Mouse (Mus musculus) cerebellum, postnatal 14 days (tissue): ENCODE data around the gene Zdhhc20.
"Not testable (repeated sequence)": the region's sequence is repeated elsewhere in the genome, so short reads cannot be mapped to it uniquely, and the experiment has no call there.

Experiments used
- DNase-seq, 2 experiments: peaks; one replicate each; pipeline ENCODE4 v3.0.0; 2021; ENCODE audit warnings: mixed read lengths in 2 of 2

The Zdhhc20 gene

DNA sequence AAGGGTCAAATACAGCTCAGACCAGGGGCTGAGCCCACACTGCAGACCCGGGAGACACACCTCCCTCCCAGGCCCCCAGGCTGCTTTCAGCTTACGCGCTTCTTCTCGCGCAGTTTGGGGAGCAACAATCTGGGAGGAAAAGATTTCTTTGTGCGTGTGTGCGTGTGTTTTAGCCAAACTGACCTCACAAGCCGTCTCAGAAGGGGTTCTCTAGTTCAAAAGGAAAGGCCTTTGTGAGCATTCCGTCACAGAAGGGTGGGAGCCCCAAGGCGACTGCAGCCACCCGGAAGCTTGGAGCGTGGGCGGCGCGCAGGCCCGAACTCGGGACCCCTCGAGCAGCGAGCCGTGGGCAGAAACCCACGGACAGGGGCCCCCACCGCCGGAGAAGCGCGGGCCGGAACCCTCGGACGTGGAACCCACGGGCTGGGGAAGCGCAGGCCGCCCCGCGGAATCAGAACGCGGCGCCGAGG lies 500 bp downstream of the Zdhhc20 start:
- DNase-seq = no peak

DNA sequence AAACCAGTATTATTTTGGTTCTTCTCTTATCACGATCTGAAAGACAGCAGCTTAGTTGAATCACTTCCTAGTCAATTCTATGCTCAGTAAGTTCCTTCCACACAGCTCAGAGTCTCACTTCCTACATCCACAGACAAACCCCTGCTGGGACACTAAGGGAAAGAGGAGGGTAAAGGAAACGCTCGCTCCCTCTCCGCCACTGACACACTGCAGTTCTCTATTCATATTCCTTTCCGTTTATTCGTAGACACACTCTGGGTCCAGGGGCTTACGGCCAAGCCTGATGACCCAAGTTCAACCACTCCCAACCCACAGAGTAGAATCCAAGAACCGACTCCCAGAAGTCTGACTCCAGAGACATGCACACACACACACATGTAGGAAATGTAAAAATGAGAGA lies 2.9 kb downstream of the Zdhhc20 start:
- DNase-seq = no peak

DNA sequence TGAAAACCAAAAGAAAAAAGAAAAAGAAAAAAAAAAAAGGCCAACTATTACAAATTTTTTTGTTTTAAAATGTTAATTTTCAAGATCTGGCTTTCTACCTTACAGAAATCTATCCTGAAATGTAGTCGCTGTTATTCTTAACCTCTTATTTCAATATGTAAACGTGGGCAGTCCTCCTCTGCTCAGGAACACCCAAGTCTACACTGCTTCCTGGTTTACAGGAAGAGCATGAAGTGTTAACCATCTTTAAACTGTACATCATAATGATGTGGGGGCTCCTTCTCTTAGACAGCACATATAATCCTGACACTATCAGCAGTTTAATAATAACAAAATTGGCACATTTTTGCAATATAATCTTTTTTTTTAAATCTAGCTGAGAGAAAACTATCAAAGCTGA lies 4.0 kb downstream of the Zdhhc20 start:
- DNase-seq = no peak

DNA sequence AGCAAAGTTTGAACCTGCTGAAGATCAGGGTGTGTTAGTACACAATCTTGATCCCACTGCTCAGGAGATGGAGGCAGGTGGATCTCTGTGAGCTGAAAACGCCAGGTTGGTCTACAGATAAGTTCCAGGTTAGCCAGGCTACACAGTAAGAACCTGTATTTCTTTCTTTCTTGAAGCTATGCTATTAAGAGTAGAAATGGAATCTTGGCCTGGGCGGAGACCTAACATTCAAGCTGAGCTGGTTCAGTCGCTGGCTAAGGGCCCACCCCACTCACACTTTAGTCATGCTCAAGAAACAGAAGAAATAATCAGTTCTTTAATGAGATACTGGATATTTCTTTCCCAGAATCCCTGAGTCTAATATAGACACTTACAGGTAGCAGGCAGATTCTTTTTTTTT lies 6.7 kb downstream of the Zdhhc20 start:
- DNase-seq = no peak

DNA sequence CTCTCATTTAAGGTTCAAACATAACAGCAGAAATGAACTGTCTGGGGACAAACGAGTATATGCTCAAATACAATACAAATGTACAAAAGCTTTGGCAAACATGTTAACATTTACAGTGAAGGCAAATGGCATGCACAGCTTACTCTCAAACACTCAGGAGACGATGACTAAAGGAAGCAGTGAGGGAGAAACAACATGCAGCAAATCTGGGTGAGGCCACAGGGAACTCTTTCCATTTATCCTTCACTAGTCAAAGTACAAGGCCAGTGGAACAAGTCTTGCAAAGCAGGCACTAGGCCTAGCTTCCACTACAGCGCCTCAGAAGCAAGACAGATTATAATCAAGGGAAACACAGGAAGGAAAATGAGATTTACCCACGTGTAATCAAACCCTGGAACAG lies 7.4 kb downstream of the Zdhhc20 start:
- DNase-seq = no peak

DNA sequence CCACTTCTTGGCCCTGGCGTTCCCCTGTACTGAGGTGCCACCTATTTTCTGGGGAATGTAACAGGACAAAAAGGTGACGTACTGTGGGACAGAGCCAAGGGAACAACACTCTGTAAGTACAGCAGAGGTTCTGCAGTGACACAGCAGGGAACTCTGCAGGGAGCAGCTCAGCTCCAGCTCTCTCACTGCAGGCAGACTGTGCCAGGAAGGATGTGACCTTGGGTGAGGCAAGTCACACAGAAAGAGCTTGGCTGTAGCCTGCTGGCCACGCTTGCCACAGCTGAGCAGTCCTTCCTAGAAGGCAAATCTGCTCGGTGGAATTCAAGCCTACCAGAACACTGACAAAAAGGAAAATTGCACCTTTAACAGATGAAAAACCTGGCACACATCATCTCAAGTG lies 8.3 kb downstream of the Zdhhc20 start:
- DNase-seq = peak; percentile 32

DNA sequence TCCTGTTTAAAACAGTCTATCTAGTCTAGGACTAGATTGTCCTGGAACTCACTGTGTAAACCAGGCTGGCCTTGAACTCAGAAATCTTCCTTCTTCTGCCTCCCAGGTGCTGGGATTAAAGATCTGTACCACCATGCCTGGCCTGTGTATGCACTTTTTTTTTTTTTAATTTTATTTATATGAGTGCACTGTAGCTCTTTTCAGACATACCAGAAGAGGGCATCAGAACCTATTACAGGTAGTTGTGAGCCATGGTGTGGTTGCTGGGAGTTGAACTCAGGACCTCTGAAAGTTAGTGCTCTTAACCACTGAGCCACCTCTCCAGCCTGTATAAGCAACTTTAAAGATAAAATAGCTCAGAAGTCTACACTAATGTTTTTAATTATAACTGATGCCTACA lies 9.0 kb downstream of the Zdhhc20 start:
- DNase-seq = no peak

DNA sequence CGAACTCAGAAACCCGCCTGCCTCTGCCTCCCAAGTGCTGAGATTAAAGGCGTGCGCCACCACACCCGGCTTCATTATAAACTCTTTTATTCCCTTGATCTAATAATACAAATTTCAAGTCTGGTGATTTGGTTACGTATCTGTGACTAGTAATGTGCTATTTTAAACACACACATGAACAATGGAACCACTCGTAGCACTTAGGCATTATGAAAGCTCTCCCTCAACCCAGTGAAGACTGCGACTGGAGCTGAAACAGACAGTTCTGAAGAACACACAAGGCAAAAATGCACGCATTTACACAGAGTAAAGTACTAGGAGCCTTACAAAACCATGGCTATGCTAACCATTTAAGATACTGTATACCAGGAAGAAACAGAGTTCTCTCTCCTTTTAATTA lies 12.2 kb downstream of the Zdhhc20 start:
- no peak for DNase-seq

DNA sequence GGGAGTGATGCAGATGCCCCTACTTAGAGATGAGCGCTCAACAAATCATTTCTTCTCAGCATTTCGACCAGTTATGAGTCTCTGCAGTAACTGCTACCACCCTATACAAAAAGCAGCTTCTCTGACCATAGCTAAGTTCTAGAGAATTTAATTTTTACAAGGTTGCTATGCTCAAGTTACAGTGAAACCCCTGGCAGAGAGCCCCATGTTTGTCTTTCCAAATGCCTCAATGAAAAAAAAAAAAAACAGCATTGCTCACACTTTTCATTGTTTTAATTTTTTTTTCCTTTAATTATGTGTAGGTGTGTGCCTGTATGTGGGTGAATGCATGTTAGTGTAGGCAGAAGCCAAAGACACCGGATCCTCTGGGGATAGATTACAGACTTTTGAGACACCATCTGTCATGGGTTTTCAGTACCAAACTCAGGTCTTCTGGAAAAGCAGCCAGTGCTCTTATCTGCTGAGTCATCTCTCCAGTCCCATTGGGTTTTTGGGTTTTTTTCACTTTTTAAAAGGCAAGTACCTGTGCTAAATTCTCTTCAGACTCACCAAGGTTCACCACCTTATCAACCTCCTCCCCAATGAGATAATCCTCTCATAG lies 23.3 kb downstream of the Zdhhc20 start:
- peak in 1 of 2 experiments; percentile 55 for DNase-seq

DNA sequence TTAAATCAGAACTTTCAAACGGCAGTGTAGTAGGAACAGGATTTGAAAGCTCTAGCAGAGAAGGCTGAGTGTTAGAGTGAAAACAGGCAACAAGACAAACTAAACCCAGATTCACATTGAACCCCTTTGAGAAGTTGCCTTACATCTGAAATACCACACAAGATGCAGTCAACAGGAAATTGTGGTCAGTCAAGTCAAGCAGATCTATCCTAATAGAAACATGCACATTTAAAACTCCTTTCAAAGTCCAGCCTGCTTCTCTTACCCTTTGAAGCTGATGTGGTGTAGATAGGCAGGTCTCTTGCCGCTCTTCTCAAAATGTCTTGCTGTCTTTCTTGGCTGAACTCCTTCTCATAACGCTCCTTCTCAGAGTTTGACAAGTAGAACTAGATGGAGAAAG lies 24.8 kb downstream of the Zdhhc20 start:
- DNase-seq = no peak

DNA sequence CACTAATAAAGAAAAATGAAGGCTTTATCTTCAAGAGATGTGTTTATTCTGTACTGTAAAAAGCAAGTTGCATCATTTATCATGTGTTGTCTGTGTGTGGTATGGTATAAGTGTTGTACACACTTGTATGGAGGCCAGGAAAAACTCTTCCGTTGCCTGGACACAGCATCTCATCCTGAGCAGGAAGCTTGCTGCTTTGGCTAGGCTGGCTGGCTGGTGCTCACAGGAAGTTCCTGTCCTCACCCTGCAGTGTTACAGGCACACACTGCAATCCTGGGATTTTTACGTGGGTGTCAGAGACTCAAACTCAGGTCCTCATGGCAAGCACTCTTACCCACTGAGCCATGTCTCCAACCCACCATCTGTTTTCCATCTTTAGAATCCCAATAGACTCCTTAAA lies 26.9 kb downstream of the Zdhhc20 start:
- no peak for DNase-seq

DNA sequence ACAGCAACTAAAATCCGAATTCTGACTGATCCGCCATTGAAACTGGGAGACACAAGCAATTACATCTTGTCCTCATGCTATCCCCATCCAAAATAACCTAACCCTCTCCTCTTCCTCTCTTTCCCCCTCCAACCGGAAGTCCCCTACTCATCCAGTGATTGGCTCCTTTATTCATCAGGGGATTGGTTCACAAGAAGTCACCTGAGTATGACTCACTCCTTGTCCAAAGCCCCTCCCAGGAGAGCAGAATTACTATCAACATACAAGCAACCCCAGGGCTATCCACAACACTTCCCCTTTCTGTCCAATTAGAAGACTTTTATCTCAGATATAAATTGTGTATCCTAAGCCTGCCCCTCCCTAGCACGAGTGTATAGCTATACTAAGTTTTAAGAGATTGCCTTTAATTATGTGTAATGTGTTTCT lies 28.1 kb downstream of the Zdhhc20 start:
- DNase-seq = no peak

DNA sequence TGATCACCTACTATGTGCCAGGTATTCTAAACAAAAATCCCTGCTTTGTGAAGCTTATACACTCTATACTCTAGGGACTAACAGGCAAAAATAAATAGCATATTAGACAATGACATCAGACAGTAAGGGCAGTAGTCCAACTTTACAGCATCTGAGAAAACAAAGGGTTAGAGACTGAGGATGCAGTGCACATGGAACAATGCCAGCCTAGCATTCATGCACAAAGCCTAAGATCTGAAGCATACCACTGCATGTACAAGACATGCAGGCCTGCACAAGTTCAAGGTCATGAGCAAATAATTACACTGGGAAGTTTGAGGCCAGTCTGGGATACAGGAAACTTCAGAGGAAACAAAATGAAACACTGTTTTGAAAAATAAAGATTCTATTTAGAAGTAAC lies 30.6 kb downstream of the Zdhhc20 start:
- no peak for DNase-seq

DNA sequence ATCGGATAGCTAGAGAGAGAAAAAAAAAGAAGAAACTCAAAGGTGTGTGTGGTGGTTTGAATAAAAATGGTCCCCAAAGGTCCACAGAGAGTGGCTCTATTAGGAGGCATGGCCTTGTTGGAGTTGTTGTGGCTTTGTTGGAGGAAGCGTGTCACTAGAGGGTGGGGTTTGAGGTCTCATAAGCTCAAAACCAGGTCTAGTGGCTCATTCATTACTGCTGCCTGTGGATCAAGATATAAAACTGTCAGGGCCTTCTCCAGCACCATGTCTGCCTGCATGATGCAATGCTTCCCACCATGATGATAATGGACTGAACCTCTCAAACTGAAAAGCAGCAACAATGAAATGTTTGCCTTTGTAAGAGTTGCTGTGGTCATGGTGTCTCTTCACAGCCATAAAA lies 31.5 kb downstream of the Zdhhc20 start:
- DNase-seq = no peak

DNA sequence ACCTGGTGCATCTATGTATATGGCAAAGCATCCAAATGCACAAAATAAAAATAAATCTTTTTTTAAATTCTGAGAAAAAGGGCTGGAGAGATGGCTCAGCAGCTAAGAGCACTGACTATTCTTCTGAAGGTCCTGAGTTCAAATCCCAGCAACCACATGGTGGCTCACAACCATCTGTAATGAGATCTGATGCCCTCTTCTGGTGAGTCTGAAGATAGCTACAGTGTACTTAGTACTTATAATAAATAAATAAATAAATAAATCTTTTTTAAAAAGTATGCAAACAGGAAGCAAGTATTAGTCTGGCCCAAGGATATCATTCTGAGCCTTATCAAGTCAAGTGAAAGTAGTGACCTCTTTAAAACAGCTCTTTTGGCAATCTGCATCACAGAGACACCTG lies 34.0 kb downstream of the Zdhhc20 start:
- DNase-seq = not testable (repeated sequence)

DNA sequence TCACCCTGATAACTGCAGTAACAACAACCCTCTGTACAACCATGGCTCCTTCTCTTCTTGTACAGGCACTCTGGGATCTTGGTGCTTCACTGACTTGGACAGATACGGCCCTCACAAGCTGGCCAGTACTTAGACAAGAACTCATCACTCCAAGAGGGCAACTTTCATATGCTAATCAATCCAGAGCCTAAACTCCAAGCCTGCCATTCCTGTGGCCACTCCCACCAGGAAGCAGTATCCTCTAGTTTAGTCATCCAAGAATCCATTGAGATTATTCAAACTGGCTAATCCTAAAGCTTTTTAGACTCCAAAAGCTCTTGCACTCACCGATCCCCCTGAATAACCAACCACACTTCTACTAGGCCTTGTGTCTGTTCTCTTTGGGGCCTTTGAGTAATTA lies 37.1 kb downstream of the Zdhhc20 start:
- DNase-seq = no peak

DNA sequence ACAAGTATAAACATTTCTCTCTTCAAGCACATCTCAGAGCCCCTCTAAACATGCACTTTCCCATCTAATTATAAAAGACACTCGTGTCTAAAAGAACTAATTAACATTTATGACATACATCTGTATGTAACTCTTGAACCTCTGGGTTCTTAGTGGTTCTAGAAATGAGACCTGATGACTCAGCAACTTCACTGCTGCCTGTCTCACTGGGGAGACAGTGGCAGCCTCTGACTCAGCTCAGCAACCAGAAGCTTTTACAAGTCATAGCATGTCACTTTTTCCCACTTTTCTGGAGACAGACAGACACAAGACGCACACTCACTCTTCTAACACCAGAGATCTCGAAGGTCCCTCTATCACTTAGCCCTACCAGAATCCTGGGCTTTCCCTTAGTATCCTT lies 39.7 kb downstream of the Zdhhc20 start:
- DNase-seq = no peak

DNA sequence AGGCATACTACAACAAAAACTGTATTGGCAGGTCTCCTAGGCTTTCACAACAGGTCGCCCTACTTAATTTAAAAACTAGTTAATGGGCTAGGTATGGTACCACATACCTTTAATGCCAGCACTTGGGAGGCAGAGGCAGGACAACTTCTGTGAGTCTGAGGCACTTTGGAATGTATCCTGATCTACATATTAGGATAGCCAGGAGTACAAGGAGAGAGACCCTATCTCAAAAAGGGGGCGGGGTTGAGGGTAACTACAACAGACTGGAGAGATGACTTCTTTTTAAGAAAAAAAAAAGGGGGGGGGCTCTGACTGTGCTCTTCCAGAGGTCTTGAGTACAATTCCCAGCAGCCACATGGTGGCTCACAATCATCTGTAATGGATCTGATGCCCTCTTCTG lies 41.4 kb downstream of the Zdhhc20 start:
- DNase-seq = no peak

DNA sequence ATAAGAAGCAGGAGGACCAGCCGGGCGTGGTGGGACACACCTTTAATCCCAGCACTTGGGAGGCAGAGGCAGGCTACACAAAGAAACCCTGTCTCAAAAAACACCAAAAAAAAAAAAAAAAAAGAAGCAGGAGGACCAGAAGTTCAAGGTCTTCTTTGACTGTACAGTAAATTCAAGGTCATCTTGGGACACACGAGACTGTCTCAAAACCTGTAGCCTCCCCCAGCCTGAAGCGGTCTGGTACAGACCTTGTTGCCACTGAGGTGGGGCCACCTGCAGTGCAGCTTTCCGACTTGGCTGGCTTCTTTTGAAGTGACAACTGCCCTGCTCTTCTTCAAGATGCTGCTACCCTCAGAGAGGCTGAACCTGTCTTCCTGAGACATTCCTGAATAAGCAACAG lies 42.0 kb downstream of the Zdhhc20 start:
- not testable (repeated sequence) for DNase-seq

DNA sequence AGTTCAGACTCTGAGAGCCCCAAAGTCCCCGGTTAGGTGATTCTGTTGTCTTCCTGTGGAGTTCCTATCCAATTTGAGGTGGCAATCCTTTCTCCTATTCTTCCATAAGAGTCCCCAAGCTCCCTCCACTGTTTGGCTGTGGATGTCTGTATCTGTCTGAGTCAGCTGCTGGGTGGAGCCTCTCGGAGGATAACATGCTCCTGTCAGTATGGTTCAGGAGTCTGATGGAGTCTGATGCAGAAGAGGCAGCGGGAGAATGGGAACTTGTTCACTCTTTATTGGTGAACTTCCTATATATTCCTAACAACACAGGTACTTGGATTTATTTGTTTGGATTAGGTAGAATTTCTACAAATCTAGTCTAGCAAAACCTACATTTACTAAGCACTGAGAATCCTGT lies 45.5 kb downstream of the Zdhhc20 start:
- DNase-seq = no peak

DNA sequence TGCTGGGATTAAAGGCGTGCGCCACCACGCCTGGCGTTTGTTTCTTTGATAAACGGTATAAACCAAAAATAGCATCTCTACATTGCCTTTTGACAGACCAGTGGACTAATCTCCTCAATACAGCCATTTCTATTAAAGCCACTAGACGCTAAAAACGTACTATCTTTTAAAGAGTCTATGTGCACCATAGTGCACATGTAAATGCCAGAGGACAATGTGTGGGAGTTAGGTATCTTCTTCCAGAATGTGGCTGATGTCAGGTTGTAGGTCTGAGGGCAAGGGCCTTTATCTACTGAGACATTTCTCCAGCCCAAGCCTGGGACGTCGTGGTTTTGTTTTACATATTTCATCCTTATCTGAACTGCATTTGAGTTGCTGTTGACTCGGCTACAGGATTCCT lies 54.9 kb downstream of the Zdhhc20 start:
- no peak for DNase-seq

DNA sequence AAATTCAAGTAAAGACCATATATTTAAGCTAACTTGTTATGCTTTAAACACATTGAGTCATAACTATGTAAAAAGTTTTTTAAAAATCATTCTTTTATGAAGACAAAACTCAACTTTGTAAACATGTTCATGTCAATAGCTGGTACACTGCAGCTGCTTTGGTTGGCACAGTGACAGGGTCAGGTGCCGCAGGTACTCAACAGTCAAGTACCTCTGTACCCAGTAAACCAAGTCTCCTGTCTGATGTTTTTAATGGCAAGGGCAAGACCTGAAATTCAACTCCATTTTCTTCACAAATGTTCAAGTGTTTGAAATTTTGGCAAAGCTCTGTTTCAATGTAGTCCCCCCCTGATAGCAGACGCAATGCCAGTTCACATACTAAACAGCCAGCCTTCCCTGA lies 56.5 kb downstream of the Zdhhc20 start:
- DNase-seq = no peak

DNA sequence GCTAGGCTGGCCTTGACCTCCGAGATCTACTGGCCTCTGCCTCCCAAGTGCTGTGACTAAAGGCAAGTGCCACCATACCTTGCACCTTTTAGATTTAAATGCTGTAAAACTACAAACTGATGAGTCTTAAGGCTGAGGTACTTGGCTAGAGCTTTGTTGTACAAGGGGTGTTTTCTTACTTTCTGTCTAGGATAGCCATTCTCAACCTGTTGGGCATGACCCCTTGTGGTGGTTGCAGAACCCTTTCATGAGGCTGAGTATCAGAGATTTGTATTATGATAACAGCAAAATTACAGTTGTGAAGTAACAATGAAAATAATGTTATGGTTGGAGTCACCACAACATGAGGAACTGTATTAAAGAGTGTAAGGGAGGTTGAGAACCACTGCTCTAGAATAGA lies 62.8 kb downstream of the Zdhhc20 start:
- DNase-seq = no peak

DNA sequence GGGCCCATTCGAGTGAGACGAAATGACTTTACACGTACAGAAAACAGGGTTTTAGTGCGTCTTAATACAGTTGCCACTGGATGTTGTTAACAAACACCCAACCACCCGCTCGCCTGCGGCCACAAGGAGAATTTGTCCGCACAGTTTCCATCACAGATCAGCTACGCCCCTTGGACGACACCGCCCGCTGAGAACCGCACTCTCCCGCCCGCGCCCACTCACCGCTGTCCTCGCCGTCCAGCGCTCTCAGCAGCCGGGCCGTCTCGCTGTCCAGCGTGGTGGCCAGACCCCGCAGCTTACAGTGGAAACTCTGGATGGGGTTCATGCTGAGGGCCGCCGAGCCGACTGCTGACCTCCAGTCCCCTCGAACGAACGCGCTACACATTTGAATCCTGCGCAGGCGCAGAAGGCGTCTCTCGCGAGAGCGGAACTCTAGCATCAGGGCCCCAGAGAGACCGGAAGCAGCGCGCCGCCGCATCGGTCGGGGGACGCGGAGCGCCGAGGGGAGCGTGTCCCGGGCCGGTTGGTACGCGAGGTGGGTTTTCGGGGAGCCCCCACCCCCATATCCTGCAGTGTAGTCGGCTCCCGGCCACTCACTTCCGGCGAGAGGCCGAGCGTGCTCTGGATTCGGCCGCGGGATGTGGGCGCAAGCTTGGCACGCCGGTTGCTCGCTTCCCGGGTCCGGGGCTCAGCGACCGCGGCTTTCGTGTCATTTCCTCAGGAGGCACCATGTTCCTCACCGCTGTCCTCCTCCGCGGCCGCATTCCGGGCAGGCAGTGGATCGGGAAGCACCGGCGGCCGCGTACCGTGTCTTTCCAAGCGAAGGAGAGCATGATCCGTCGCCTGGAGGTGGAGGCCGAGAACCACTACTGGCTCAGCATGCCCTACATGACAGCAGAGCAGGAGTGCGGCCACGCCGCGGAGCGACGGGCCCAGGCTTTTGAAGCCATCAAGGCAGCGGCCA lies 64.0 kb downstream of the Zdhhc20 start, which contains the start of the genes Ska3 and Mrpl57:
Gene Ska3 (minus strand): TSS at position 398 of the 964 bp plus-strand sequence.
Gene Mrpl57 (plus strand): TSS at position 447 of the 964 bp plus-strand sequence.
- DNase-seq = peak; percentile 94 to 95
